Mouse (Mus musculus): ENCODE results near the gene 2200002D01Rik. TPM values are rescaled to one million over a fixed set of nuclear protein-coding genes. Genes with fewer than 3 reads are reported as not detected.

Gene 2200002D01Rik
- polyA plus RNA-seq, 1 experiment, result 42.4 TPM

- Histone ChIP-seq H3K4me2 (ENCODE audit: low read depth) (no peak overlapping the region), H3ac (ENCODE audit: control insufficient read depth, insufficient read length) (no peak overlapping the region), H3K36me3 (ENCODE audit: control insufficient read depth, insufficient read depth) (no peaks in the 10 kb centered on the region), H3K4me3 (no peak overlapping the region), H3K79me2 (ENCODE audit: control insufficient read depth, insufficient read depth) (no peaks in the 10 kb centered on the region), H3K27me3 (ENCODE audit: control insufficient read depth, insufficient read depth, insufficient read length) (peaks cover 24% of the 10 kb centered on the region)
- TF ChIP-seq REST (IDR thresholded peaks at IDR 0.05; ENCODE audit: insufficient read depth, insufficient read length) (no peak), TCF3 (IDR thresholded peaks at IDR 0.05; ENCODE audit: insufficient read length, low read depth) (no peak), MYOD1 (IDR thresholded peaks at IDR 0.05; ENCODE audit: control insufficient read depth in 1 of 3, insufficient read length in 2 of 3, low read depth in 2 of 3) (no peak), MYOG (IDR thresholded peaks at IDR 0.05; ENCODE audit: control insufficient read depth in 1 of 3, insufficient read depth in 1 of 3, insufficient read length in 2 of 3, low read depth in 2 of 3) (no peak), SRF (IDR thresholded peaks at IDR 0.05; ENCODE audit: control insufficient read depth, insufficient read length, low read depth) (no peak), CEBPB (IDR thresholded peaks at IDR 0.05; ENCODE audit: insufficient read depth, poor library complexity, severe bottlenecking) (no peak), E2F4 (IDR thresholded peaks at IDR 0.05; ENCODE audit: insufficient read depth) (no peak), MAX (IDR thresholded peaks at IDR 0.05; ENCODE audit: low read depth) (no peak), TCF12 (IDR thresholded peaks at IDR 0.05; ENCODE audit: insufficient read depth, poor library complexity, severe bottlenecking) (no peak), USF1 (IDR thresholded peaks at IDR 0.05; ENCODE audit: low read depth) (no peak), POLR2A (IDR thresholded peaks at IDR 0.05; ENCODE audit: insufficient read length, low read depth) (no peak)
These were observed 31.7 kb upstream of the 2200002D01Rik start for GRCm38 (mm10) chr7:29279924-29280323.

DNA sequence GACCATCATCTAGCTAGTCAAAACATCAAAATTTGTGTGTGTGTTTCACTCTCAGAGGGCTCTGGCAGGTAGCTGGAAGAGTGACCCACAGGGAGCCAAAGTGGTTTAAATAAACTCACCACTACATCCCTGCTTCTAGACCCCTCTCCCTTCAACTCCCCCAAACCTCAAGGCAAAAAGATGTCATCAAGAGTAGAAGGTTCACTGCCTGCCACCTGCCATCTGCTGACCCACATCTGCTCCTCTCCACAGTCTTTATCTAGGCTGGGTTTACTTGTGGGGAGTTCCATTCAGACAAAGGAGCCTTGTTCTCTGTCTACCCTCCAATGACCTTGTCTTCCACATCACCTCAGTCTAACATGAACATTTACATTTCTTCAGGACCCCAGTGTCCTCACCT, 31.0 kb upstream of the 2200002D01Rik start:
- peaks cover 20% of the 10 kb centered on the region for H3K27me3 ChIP-seq (ENCODE audit: control insufficient read depth, insufficient read depth, insufficient read length)
- no peaks in the 10 kb centered on the region for H3K79me2 ChIP-seq (ENCODE audit: control insufficient read depth, insufficient read depth)
- no peak overlapping the region for H3K4me3 ChIP-seq
- no peak overlapping the region for H3ac ChIP-seq (ENCODE audit: control insufficient read depth, insufficient read length)
- no peaks in the 10 kb centered on the region for H3K36me3 ChIP-seq (ENCODE audit: control insufficient read depth, insufficient read depth)
- H3K4me2 ChIP-seq (ENCODE audit: low read depth), result no peak overlapping the region
- TF ChIP-seq MAX (IDR thresholded peaks at IDR 0.05; ENCODE audit: low read depth), result no peak
- TF ChIP-seq TCF3 (IDR thresholded peaks at IDR 0.05; ENCODE audit: insufficient read length, low read depth), result no peak
- TF ChIP-seq E2F4 (IDR thresholded peaks at IDR 0.05; ENCODE audit: insufficient read depth), result no peak
- no peak for TF ChIP-seq CEBPB (IDR thresholded peaks at IDR 0.05; ENCODE audit: insufficient read depth, poor library complexity, severe bottlenecking)
- TF ChIP-seq POLR2A (IDR thresholded peaks at IDR 0.05; ENCODE audit: insufficient read length, low read depth), result no peak
- TF ChIP-seq USF1 (IDR thresholded peaks at IDR 0.05; ENCODE audit: low read depth), result no peak
- no peak for TF ChIP-seq MYOG (IDR thresholded peaks at IDR 0.05; ENCODE audit: control insufficient read depth in 1 of 3, insufficient read depth in 1 of 3, insufficient read length in 2 of 3, low read depth in 2 of 3)
- TF ChIP-seq POLR2AphosphoS2 (IDR thresholded peaks at IDR 0.05; ENCODE audit: insufficient read length, low read depth), result no peak
- TF ChIP-seq TCF12 (IDR thresholded peaks at IDR 0.05; ENCODE audit: insufficient read depth, poor library complexity, severe bottlenecking), result no peak
- TF ChIP-seq MYOD1 (IDR thresholded peaks at IDR 0.05; ENCODE audit: control insufficient read depth in 1 of 3, insufficient read length in 2 of 3, low read depth in 2 of 3), result no peak
- TF ChIP-seq REST (IDR thresholded peaks at IDR 0.05; ENCODE audit: insufficient read depth, insufficient read length), result no peak
- TF ChIP-seq SRF (IDR thresholded peaks at IDR 0.05; ENCODE audit: control insufficient read depth, insufficient read length, low read depth), result no peak

DNA sequence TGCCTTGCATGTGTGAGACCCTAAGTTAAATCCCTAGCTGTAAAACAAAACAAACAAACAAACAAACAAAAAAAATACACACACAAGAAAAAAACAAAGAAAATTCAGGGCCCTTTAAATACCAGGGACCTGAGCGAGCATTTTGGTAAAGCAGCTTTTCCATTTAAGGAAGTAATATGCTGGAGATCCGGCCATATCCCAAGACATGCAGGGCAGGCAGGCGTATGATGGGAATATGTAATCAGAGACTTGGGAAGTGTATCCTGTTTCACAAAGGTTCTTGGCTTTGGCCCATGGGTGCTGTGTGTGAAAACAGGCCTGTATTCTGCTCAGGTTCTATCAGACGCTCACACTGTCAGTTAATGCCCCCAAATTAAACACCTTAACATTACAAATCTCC, 29.2 kb upstream of the 2200002D01Rik start:
- no peaks in the 10 kb centered on the region for H3K79me2 ChIP-seq (ENCODE audit: control insufficient read depth, insufficient read depth)
- TF ChIP-seq SRF (IDR thresholded peaks at IDR 0.05; ENCODE audit: control insufficient read depth, insufficient read length, low read depth), result peak; percentile 65
- no peak for TF ChIP-seq MYOG (IDR thresholded peaks at IDR 0.05; ENCODE audit: control insufficient read depth in 1 of 3, insufficient read depth in 1 of 3, insufficient read length in 2 of 3, low read depth in 2 of 3)
- peaks cover 18% of the 10 kb centered on the region for H3K27me3 ChIP-seq (ENCODE audit: control insufficient read depth, insufficient read depth, insufficient read length)
- H3K4me2 ChIP-seq (ENCODE audit: low read depth), result no peak overlapping the region
- H3K4me3 ChIP-seq, result no peak overlapping the region
- no peak overlapping the region for H3ac ChIP-seq (ENCODE audit: control insufficient read depth, insufficient read length)
- H3K36me3 ChIP-seq (ENCODE audit: control insufficient read depth, insufficient read depth), result no peaks in the 10 kb centered on the region

- H3K4me3 ChIP-seq, result no peak overlapping the region
- H3K36me3 ChIP-seq (ENCODE audit: control insufficient read depth, insufficient read depth), result no peaks in the 10 kb centered on the region
- H3ac ChIP-seq (ENCODE audit: control insufficient read depth, insufficient read length), result no peak overlapping the region
- no peak overlapping the region for H3K4me2 ChIP-seq (ENCODE audit: low read depth)
- H3K79me2 ChIP-seq (ENCODE audit: control insufficient read depth, insufficient read depth), result no peaks in the 10 kb centered on the region
- peaks cover 10% of the 10 kb centered on the region for H3K27me3 ChIP-seq (ENCODE audit: control insufficient read depth, insufficient read depth, insufficient read length)
- no peak for TF ChIP-seq POLR2AphosphoS2 (IDR thresholded peaks at IDR 0.05; ENCODE audit: insufficient read length, low read depth)
- no peak for TF ChIP-seq MAX (IDR thresholded peaks at IDR 0.05; ENCODE audit: low read depth)
- TF ChIP-seq E2F4 (IDR thresholded peaks at IDR 0.05; ENCODE audit: insufficient read depth), result no peak
- no peak for TF ChIP-seq MYOD1 (IDR thresholded peaks at IDR 0.05; ENCODE audit: control insufficient read depth in 1 of 3, insufficient read length in 2 of 3, low read depth in 2 of 3)
- TF ChIP-seq POLR2A (IDR thresholded peaks at IDR 0.05; ENCODE audit: insufficient read length, low read depth), result no peak
- TF ChIP-seq REST (IDR thresholded peaks at IDR 0.05; ENCODE audit: insufficient read depth, insufficient read length), result no peak
- TF ChIP-seq TCF12 (IDR thresholded peaks at IDR 0.05; ENCODE audit: insufficient read depth, poor library complexity, severe bottlenecking), result no peak
- TF ChIP-seq USF1 (IDR thresholded peaks at IDR 0.05; ENCODE audit: low read depth), result no peak
- TF ChIP-seq MYOG (IDR thresholded peaks at IDR 0.05; ENCODE audit: control insufficient read depth in 1 of 3, insufficient read depth in 1 of 3, insufficient read length in 2 of 3, low read depth in 2 of 3), result no peak
- TF ChIP-seq SRF (IDR thresholded peaks at IDR 0.05; ENCODE audit: control insufficient read depth, insufficient read length, low read depth), result no peak
- TF ChIP-seq TCF3 (IDR thresholded peaks at IDR 0.05; ENCODE audit: insufficient read length, low read depth), result no peak
- no peak for TF ChIP-seq CEBPB (IDR thresholded peaks at IDR 0.05; ENCODE audit: insufficient read depth, poor library complexity, severe bottlenecking)
These were observed 28.4 kb upstream of the 2200002D01Rik start for GRCm38 (mm10) chr7:29276715-29277114.
